Mouse (Mus musculus) myocyte (in vitro differentiated cells): ENCODE measurements around the gene Taf5.

Experiments
- MYOG ChIP-seq, 3 experiments: IDR thresholded peaks; one replicate each; pipeline ENCODE4 v1.6.1; 2011; ENCODE audit warnings: control low read depth in 2 of 3, low read depth in 2 of 3, mild to moderate bottlenecking in 2 of 3; ENCODE audit not compliant: insufficient read length in 2 of 3, control insufficient read depth in 1 of 3, insufficient read depth in 1 of 3
- POLR2A ChIP-seq: IDR thresholded peaks from one replicate; pipeline ENCODE4 v1.6.1; 2011; ENCODE audit warnings: low read depth, mild to moderate bottlenecking, control low read depth, moderate library complexity; ENCODE audit not compliant: insufficient read length
- TCF12 ChIP-seq: IDR thresholded peaks from one replicate; pipeline ENCODE4 v1.6.1; 2011; ENCODE audit warnings: mild to moderate bottlenecking, control low read depth; ENCODE audit not compliant: poor library complexity, insufficient read depth, severe bottlenecking

DNA sequence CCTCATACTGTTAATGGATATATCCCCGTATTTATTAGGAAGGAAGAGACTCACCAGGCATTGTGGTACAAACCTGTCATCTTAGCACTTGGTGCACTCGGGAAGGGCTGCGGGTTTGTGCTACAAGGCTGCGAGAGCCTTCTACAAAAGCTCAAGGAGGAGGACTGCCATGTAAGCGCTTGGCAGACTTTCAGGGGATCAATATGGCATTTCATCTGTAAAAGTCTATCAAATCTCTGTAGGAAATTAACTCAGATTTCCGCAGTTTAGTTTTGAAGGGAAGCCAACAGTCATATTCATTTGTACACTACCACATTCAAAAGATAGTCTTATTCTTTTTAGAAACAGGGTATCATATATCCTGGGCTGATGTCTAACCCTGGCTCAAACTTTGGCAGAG lies 35.8 kb upstream of the Taf5 start:
- TF ChIP-seq POLR2A = no peak
- no peak for TF ChIP-seq TCF12
- no peak for TF ChIP-seq MYOG (IDR thresholded peaks at IDR 0.05; ENCODE audit: control insufficient read depth in 1 of 3, insufficient read depth in 1 of 3, insufficient read length in 2 of 3, low read depth in 2 of 3)
